Comparison of ENCODE assay signal across 9 mouse cellular contexts in genomic region chr4:152165036-152165931, GRCm38 (mm10). TPM values are rescaled to one million over a fixed set of nuclear protein-coding genes. Genes with fewer than 3 reads are reported as not detected.
DNase-seq lines count a peak whose midpoint lies in the region; ATAC-seq and TF ChIP-seq lines count a peak whose summit lies in the region.
"Had no signal": no experiment of that assay in that cellular context is flagged by ENCODE, and none has a peak within 500 bp of the region (broad histone marks: within the 10 kb centered on the region; RNA-seq: fewer than 3 reads in every experiment).

No protein-coding gene starts in this region.

- no peak overlapping the region for H3K27ac ChIP-seq in ES-Bruce4 (ENCODE audit: insufficient read depth, low read length)
- no peak overlapping the region for H3K27ac ChIP-seq in heart, embryonic 13.5 days (replicated peaks)
- H3K27ac ChIP-seq in limb, embryonic 10.5 days = no peak overlapping the region
- no peak overlapping the region for H3K27ac ChIP-seq in midbrain, postnatal 0 days (ENCODE audit: low read depth, low read length)
- H3K27ac ChIP-seq: midbrain, embryonic 12.5 days had no signal

- 0 out of 2 replicates have a peak overlapping the region, but pooled peaks have one; percentile 0 for H3K4me2 ChIP-seq in heart, embryonic 13.5 days
- H3K4me2 ChIP-seq in midbrain, postnatal 0 days (ENCODE audit: low read depth, low read length, poor library complexity, severe bottlenecking) = no peak overlapping the region
- H3K4me2 ChIP-seq: midbrain, embryonic 12.5 days had no signal

- TF ChIP-seq EP300 in ES-Bruce4 (IDR thresholded peaks at IDR 0.05; ENCODE audit: insufficient read depth, low read depth, low read length) = no peak

- no peaks in the 10 kb centered on the region for H3K36me3 ChIP-seq in ES-Bruce4 (ENCODE audit: control insufficient read depth, insufficient read depth, low read length, poor library complexity, severe bottlenecking)
- H3K36me3 ChIP-seq in heart, embryonic 13.5 days = no peaks in the 10 kb centered on the region
- no peaks in the 10 kb centered on the region for H3K36me3 ChIP-seq in limb, embryonic 10.5 days
- H3K36me3 ChIP-seq in midbrain, postnatal 0 days (ENCODE audit: insufficient read depth, low read length) = no peaks in the 10 kb centered on the region
- H3K36me3 ChIP-seq: midbrain, embryonic 12.5 days had no signal

- TF ChIP-seq POLR2A in ES-Bruce4 (IDR thresholded peaks at IDR 0.05; ENCODE audit: insufficient read depth, low read length) = no peak

- peak overlapping the region; percentile 33 for H3K9ac ChIP-seq in ES-Bruce4 (ENCODE audit: low read depth, poor library complexity, severe bottlenecking)
- H3K9ac ChIP-seq in heart, embryonic 13.5 days = no peak overlapping the region
- no peak overlapping the region for H3K9ac ChIP-seq in midbrain, postnatal 0 days (replicated peaks; ENCODE audit: low read length, poor library complexity, severe bottlenecking)
- H3K9ac ChIP-seq: midbrain, embryonic 12.5 days had no signal

- H3K4me1 ChIP-seq in ES-Bruce4 (ENCODE audit: control insufficient read depth, insufficient read depth, low read length) = no peaks in the 10 kb centered on the region
- H3K4me1 ChIP-seq in heart, embryonic 13.5 days = no peaks in the 10 kb centered on the region
- peaks cover 8% of the 10 kb centered on the region for H3K4me1 ChIP-seq in limb, embryonic 10.5 days
- no peaks in the 10 kb centered on the region for H3K4me1 ChIP-seq in midbrain, postnatal 0 days (ENCODE audit: insufficient read depth, low read length)
- H3K4me1 ChIP-seq: midbrain, embryonic 12.5 days had no signal

- 0 out of 2 replicates have a peak overlapping the region, but pooled peaks have one; percentile 19 for H3K4me3 ChIP-seq in ES-Bruce4 (ENCODE audit: low read depth, low read length)
- H3K4me3 ChIP-seq in heart, embryonic 13.5 days = no peak overlapping the region
- H3K4me3 ChIP-seq in limb, embryonic 10.5 days = no peak overlapping the region
- H3K4me3 ChIP-seq in midbrain, postnatal 0 days (ENCODE audit: low read depth, low read length) = no peak overlapping the region
- H3K4me3 ChIP-seq: midbrain, embryonic 12.5 days had no signal

- peak; percentile 92 for TF ChIP-seq CTCF in ES-Bruce4 (IDR thresholded peaks at IDR 0.05; ENCODE audit: low read depth, low read length)
- TF ChIP-seq CTCF in midbrain, postnatal 0 days (IDR thresholded peaks at IDR 0.05) = peak; percentile 90

- intact Hi-C loops in heart, postnatal 25 days (cut with DNase I) = no loop called here

- 24% methylated on average over 22 of the region's 22 CpGs for WGBS in heart, embryonic 13.5 days
- 23% methylated on average over 22 of the region's 22 CpGs for WGBS in limb, embryonic 10.5 days
- WGBS in midbrain, postnatal 0 days = 25% methylated on average over 22 of the region's 22 CpGs

- H3K9me3 ChIP-seq in ES-Bruce4 (replicated peaks; ENCODE audit: control insufficient read depth, insufficient read depth, low read length, poor library complexity, severe bottlenecking) = no peaks in the 10 kb centered on the region
- H3K9me3 ChIP-seq in heart, embryonic 13.5 days = no peaks in the 10 kb centered on the region
- no peaks in the 10 kb centered on the region for H3K9me3 ChIP-seq in limb, embryonic 10.5 days (replicated peaks)
- H3K9me3 ChIP-seq in midbrain, postnatal 0 days (ENCODE audit: low read length) = no peaks in the 10 kb centered on the region
- H3K9me3 ChIP-seq: midbrain, embryonic 12.5 days had no signal

- H3K27me3 ChIP-seq in ES-Bruce4 (ENCODE audit: control insufficient read depth, insufficient read depth, low read length, poor library complexity, severe bottlenecking) = no peaks in the 10 kb centered on the region
- H3K27me3 ChIP-seq in heart, embryonic 13.5 days (replicated peaks) = peaks cover 64% of the 10 kb centered on the region
- H3K27me3 ChIP-seq in limb, embryonic 10.5 days (ENCODE audit: low read depth, poor library complexity, severe bottlenecking) = peaks cover 51% of the 10 kb centered on the region
- H3K27me3 ChIP-seq in midbrain, postnatal 0 days (ENCODE audit: insufficient read depth, low read length) = peaks cover 22% of the 10 kb centered on the region

- DNase-seq in heart, adult 11 months = peak; percentile 95
- no peak for DNase-seq in heart, postnatal 25 days (ENCODE audit: low spot score)
- peak; percentile 83 to 91 for DNase-seq in cerebellum, postnatal 14 days
- DNase-seq in limb, embryonic 10.5 days (ENCODE audit: low spot score) = peak; percentile 88
- DNase-seq in midbrain, postnatal 0 days (ENCODE audit: low spot score) = peak; percentile 50
- DNase-seq in testis, postnatal 14 days (ENCODE audit: low spot score) = peak; percentile 74

- no peak for ATAC-seq in heart, embryonic 13.5 days (ENCODE audit: extremely low read depth, insufficient number of reproducible peaks, low FRiP score, low TSS enrichment)
- ATAC-seq in midbrain, postnatal 0 days (ENCODE audit: low FRiP score) = no peak

RNA-seq across cellular contexts. Expression of gene Hes2, which starts 6.6 kb away (rescaled TPM):
- total RNA-seq in heart, postnatal 25 days (2021) = not detected
- 0.39 TPM in 1 of 2 replicates, not detected in the other for polyA plus RNA-seq in ES-Bruce4 (2011; ENCODE audit: insufficient read depth, insufficient read length, low read depth, missing spikeins)
- not detected in 2 replicates for polyA plus RNA-seq in heart, embryonic 13.5 days (2015; fragmentation: Nextera tagmentation; extraction: Ambion mirVana)
- not detected in 2 replicates for polyA plus RNA-seq in limb, embryonic 10.5 days (2016; fragmentation: Nextera tagmentation; extraction: Ambion mirVana)
- not detected in 2 replicates for total RNA-seq in midbrain, postnatal 0 days (2014; rRNA removed)
- not detected in 2 replicates for polyA plus RNA-seq in midbrain, postnatal 0 days (2015; fragmentation: Nextera tagmentation; extraction: Ambion mirVana)

RNA-seq across cellular contexts. Expression of gene Acot7, which starts 12.7 kb away (rescaled TPM):
- total RNA-seq in heart, postnatal 25 days (2021) = 10 to 100 TPM; 53.4 to 58.8 TPM
- 49.5 and 52.6 TPM in 2 replicates for polyA plus RNA-seq in ES-Bruce4 (2011; ENCODE audit: insufficient read depth, insufficient read length, low read depth, missing spikeins)
- polyA plus RNA-seq in heart, embryonic 13.5 days (2015; fragmentation: Nextera tagmentation; extraction: Ambion mirVana) = 73.9 and 84.7 TPM in 2 replicates
- 34.8 and 36.7 TPM in 2 replicates for polyA plus RNA-seq in limb, embryonic 10.5 days (2016; fragmentation: Nextera tagmentation; extraction: Ambion mirVana)
- total RNA-seq in midbrain, postnatal 0 days (2014; rRNA removed) = 228 and 259 TPM in 2 replicates
- 510 and 544 TPM in 2 replicates for polyA plus RNA-seq in midbrain, postnatal 0 days (2015; fragmentation: Nextera tagmentation; extraction: Ambion mirVana)

RNA-seq across cellular contexts. Expression of gene Espn, which starts 13.1 kb away (rescaled TPM):
- total RNA-seq in heart, postnatal 25 days (2021) = 1 to 10 TPM; 1.7 to 2.2 TPM
- polyA plus RNA-seq in ES-Bruce4 (2011; ENCODE audit: insufficient read depth, insufficient read length, low read depth, missing spikeins) = 18.8 and 19.3 TPM in 2 replicates
- 0.87 and 1.1 TPM in 2 replicates for polyA plus RNA-seq in heart, embryonic 13.5 days (2015; fragmentation: Nextera tagmentation; extraction: Ambion mirVana)
- polyA plus RNA-seq in limb, embryonic 10.5 days (2016; fragmentation: Nextera tagmentation; extraction: Ambion mirVana) = 2.9 and 3.2 TPM in 2 replicates
- 0.22 and 0.42 TPM in 2 replicates for total RNA-seq in midbrain, postnatal 0 days (2014; rRNA removed)
- polyA plus RNA-seq in midbrain, postnatal 0 days (2015; fragmentation: Nextera tagmentation; extraction: Ambion mirVana) = 0.22 and 0.53 TPM in 2 replicates

RNA-seq across cellular contexts. Expression of gene Tnfrsf25, which starts 49.5 kb away (rescaled TPM):
- total RNA-seq in heart, postnatal 25 days (2021) = 1 to 10 TPM; 2.9 to 3.0 TPM
- polyA plus RNA-seq in ES-Bruce4 (2011; ENCODE audit: insufficient read depth, insufficient read length, low read depth, missing spikeins) = 1.5 and 2.0 TPM in 2 replicates
- polyA plus RNA-seq in heart, embryonic 13.5 days (2015; fragmentation: Nextera tagmentation; extraction: Ambion mirVana) = 0.73 and 0.80 TPM in 2 replicates
- polyA plus RNA-seq in limb, embryonic 10.5 days (2016; fragmentation: Nextera tagmentation; extraction: Ambion mirVana) = 0.67 and 0.75 TPM in 2 replicates
- 0.99 and 2.0 TPM in 2 replicates for total RNA-seq in midbrain, postnatal 0 days (2014; rRNA removed)
- 0.38 and 0.49 TPM in 2 replicates for polyA plus RNA-seq in midbrain, postnatal 0 days (2015; fragmentation: Nextera tagmentation; extraction: Ambion mirVana)
